21 mouse cellular contexts compared by ENCODE assay signal in genomic region chr9:113100641-113101040, GRCm38 (mm10).
"Had no signal": no experiment of that assay in that cellular context is flagged by ENCODE, and none has a peak within 500 bp of the region (broad histone marks: within the 10 kb centered on the region; RNA-seq: fewer than 3 reads in every experiment).

No protein-coding gene starts in this region.

- H3K36me3 ChIP-seq: limb, embryonic 12.5 days; limb, embryonic 15.5 days; midbrain, embryonic 13.5 days; neural tube, embryonic 13.5 days had no signal

- H3K27ac ChIP-seq: kidney, postnatal 0 days; layer of hippocampus, adult 2 months; limb, embryonic 12.5 days; limb, embryonic 15.5 days; liver, embryonic 14.5 days; macrophage; midbrain, embryonic 13.5 days; neural tube, embryonic 13.5 days; stomach, postnatal 0 days had no signal

- H3K4me3 ChIP-seq: layer of hippocampus, adult 2 months; limb, embryonic 12.5 days; limb, embryonic 15.5 days; midbrain, embryonic 13.5 days; myocyte; neural tube, embryonic 13.5 days had no signal

- ATAC-seq: liver, postnatal 0 days; lung, postnatal 0 days; midbrain, embryonic 13.5 days had no signal

- H3K9me3 ChIP-seq: limb, embryonic 15.5 days; midbrain, embryonic 13.5 days; neural tube, embryonic 13.5 days had no signal

- H3K4me2 ChIP-seq: limb, embryonic 12.5 days; limb, embryonic 15.5 days; liver, embryonic 11.5 days; lung, embryonic 14.5 days; midbrain, embryonic 13.5 days; neural tube, embryonic 13.5 days had no signal

- DNase-seq: kidney, adult 2 months; kidney, postnatal 25 days; layer of hippocampus, adult 9-11 months; liver, postnatal 0 days; lung, embryonic 14.5 days; right cerebral cortex, postnatal 4 days; thymus, adult 2 months; thymus, postnatal 14 days; thymus, postnatal 4 days had no signal

- H3K27me3 ChIP-seq: limb, embryonic 12.5 days; limb, embryonic 15.5 days; midbrain, embryonic 13.5 days; neural tube, embryonic 13.5 days had no signal

- H3K4me1 ChIP-seq: limb, embryonic 12.5 days; limb, embryonic 15.5 days; midbrain, embryonic 13.5 days; neural tube, embryonic 13.5 days had no signal

- H3K9ac ChIP-seq: limb, embryonic 12.5 days; limb, embryonic 15.5 days; liver, embryonic 14.5 days; liver, postnatal 0 days; lung, embryonic 14.5 days; midbrain, embryonic 13.5 days; neural tube, embryonic 13.5 days had no signal
